Mouse (Mus musculus) hindbrain, embryonic 12.5 days (tissue): ENCODE results near the gene Gcgr. TPM values are rescaled to one million over a fixed set of nuclear protein-coding genes. Genes with fewer than 3 reads are reported as not detected.

ENCODE experiments used
- ATAC-seq: fragments of 200-750 bp; cut with Nextera tagmentation; 2 replicates; pipeline ENCODE4 v1.8.0; 2017; ENCODE audit warnings: moderate TSS enrichment; ENCODE audit not compliant: low FRiP score
- H3K27ac ChIP-seq: fragments of 300-500 bp; sonication (generic); 2 replicates; pipeline ENCODE4 v1.5.1; 2016; ENCODE audit warnings: mild to moderate bottlenecking
- H3K27me3 ChIP-seq: fragments of 300-500 bp; sonication (generic); 2 replicates; pipeline ENCODE4 v1.6.1; 2016; ENCODE audit warnings: mild to moderate bottlenecking
- H3K36me3 ChIP-seq: fragments of 300-500 bp; sonication (generic); 2 replicates; pipeline ENCODE4 v1.6.1; 2016; ENCODE audit warnings: mild to moderate bottlenecking
- H3K4me1 ChIP-seq: fragments of 300-500 bp; sonication (generic); 2 replicates; pipeline ENCODE4 v1.6.1; 2016
- H3K4me2 ChIP-seq: fragments of 300-500 bp; sonication (generic); replicated peaks from 2 replicates; pipeline ENCODE4 v1.6.1; 2016; ENCODE audit warnings: mild to moderate bottlenecking
- H3K4me3 ChIP-seq: fragments of 300-500 bp; sonication (generic); 2 replicates; pipeline ENCODE4 v1.5.1; 2016; ENCODE audit warnings: mild to moderate bottlenecking
- H3K9ac ChIP-seq: fragments of 300-500 bp; sonication (generic); 2 replicates; pipeline ENCODE4 v1.6.1; 2016; ENCODE audit warnings: mild to moderate bottlenecking, moderate library complexity
- H3K9me3 ChIP-seq: fragments of 300-500 bp; sonication (generic); replicated peaks from 2 replicates; pipeline ENCODE4 v1.6.1; 2016; ENCODE audit warnings: mild to moderate bottlenecking
- WGBS: fragments of 180-500 bp; shearing (Covaris S2); methylation state at CpG from one replicate; pipeline ENCODE4 v1.1.7; 2016; 5-methylcytosine and 5-hydroxymethylcytosine counted together
- polyA plus RNA-seq: library from polyadenylated mRNA; unstranded; fragments of >200 nt; fragmentation: Nextera tagmentation; extraction: Ambion mirVana; gene quantifications from 2 replicates; pipeline ENCODE4 v1.2.1, GENCODE M21; 2016

The Gcgr gene
- polyA plus RNA-seq, 1 experiment from 2014 or later: 0.54 TPM

- WGBS: 86% methylated on average over 8 of the region's 8 CpGs
- H3K9ac ChIP-seq: no peak overlapping the region
- peaks cover 3% of the 10 kb centered on the region; the same call in 1 of the 2 replicates for H3K4me1 ChIP-seq
- no peaks in the 10 kb centered on the region for H3K9me3 ChIP-seq
- H3K36me3 ChIP-seq: no peaks in the 10 kb centered on the region
- H3K4me2 ChIP-seq: no peak overlapping the region
- H3K27me3 ChIP-seq: peaks cover 2% of the 10 kb centered on the region
- H3K27ac ChIP-seq: no peak overlapping the region
- no peak overlapping the region for H3K4me3 ChIP-seq
- ATAC-seq: no peak
These were observed 7.9 kb upstream of the Gcgr start for GRCm38 (mm10) chr11:120522581-120522980.

- Histone ChIP-seq H3K27ac (no peak overlapping the region), H3K9ac (no peak overlapping the region), H3K27me3 (peaks cover 36% of the 10 kb centered on the region), H3K4me1 (peaks cover 7% of the 10 kb centered on the region), H3K4me2 (no peak overlapping the region), H3K4me3 (no peak overlapping the region), H3K36me3 (no peaks in the 10 kb centered on the region), H3K9me3 (no peaks in the 10 kb centered on the region)
- no peak for ATAC-seq
- 72% methylated on average over 2 of the region's 2 CpGs for WGBS
These were observed 4.5 kb upstream of the Gcgr start for GRCm38 (mm10) chr11:120525959-120526358.

GRCm38 (mm10) chr11:120527690-120528354 is 2.7 kb upstream of the Gcgr start:
- no peak for ATAC-seq
- Histone ChIP-seq H3K9ac (no peak overlapping the region), H3K9me3 (no peaks in the 10 kb centered on the region), H3K36me3 (no peaks in the 10 kb centered on the region), H3K27ac (no peak overlapping the region), H3K27me3 (peaks cover 55% of the 10 kb centered on the region), H3K4me2 (no peak overlapping the region), H3K4me3 (no peak overlapping the region), H3K4me1 (peaks cover 9% of the 10 kb centered on the region)
- 80% methylated on average over 9 of the region's 9 CpGs for WGBS

- H3K27me3 ChIP-seq: peaks cover 62% of the 10 kb centered on the region
- peaks cover 9% of the 10 kb centered on the region for H3K4me1 ChIP-seq
- no peak for ATAC-seq
- H3K27ac ChIP-seq: no peak overlapping the region
- no peaks in the 10 kb centered on the region for H3K36me3 ChIP-seq
- H3K4me2 ChIP-seq: no peak overlapping the region
- H3K9ac ChIP-seq: no peak overlapping the region
- WGBS: 43% methylated on average over 4 of the region's 4 CpGs
- no peak overlapping the region for H3K4me3 ChIP-seq
- no peaks in the 10 kb centered on the region for H3K9me3 ChIP-seq
These were observed 1.6 kb upstream of the Gcgr start for GRCm38 (mm10) chr11:120528903-120529302.

GRCm38 (mm10) chr11:120531646-120532045 is 1.1 kb downstream of the Gcgr start:
- Histone ChIP-seq H3K27ac (no peak overlapping the region), H3K9me3 (no peaks in the 10 kb centered on the region), H3K9ac (no peak overlapping the region), H3K36me3 (no peaks in the 10 kb centered on the region), H3K27me3 (peaks cover 73% of the 10 kb centered on the region), H3K4me3 (no peak overlapping the region), H3K4me2 (peak overlapping the region; percentile 62; the same call in 1 of the 2 replicates), H3K4me1 (peaks cover 9% of the 10 kb centered on the region)
- ATAC-seq: no peak
- WGBS: 26% methylated on average over 9 of the region's 9 CpGs

- H3K4me1 ChIP-seq: peaks cover 18% of the 10 kb centered on the region
- H3K27me3 ChIP-seq: peaks cover 55% of the 10 kb centered on the region
- WGBS: 81% methylated on average over 8 of the region's 8 CpGs
- no peaks in the 10 kb centered on the region for H3K36me3 ChIP-seq
- H3K27ac ChIP-seq: no peak overlapping the region
- H3K9me3 ChIP-seq: no peaks in the 10 kb centered on the region
- H3K4me3 ChIP-seq: no peak overlapping the region
- no peak overlapping the region for H3K9ac ChIP-seq
- no peak overlapping the region for H3K4me2 ChIP-seq
- no peak for ATAC-seq
These were observed 3.6 kb downstream of the Gcgr start for GRCm38 (mm10) chr11:120534093-120534492.

GRCm38 (mm10) chr11:120535145-120535544 is 4.6 kb downstream of the Gcgr start:
- 82% methylated on average over 3 of the region's 3 CpGs for WGBS
- no peaks in the 10 kb centered on the region for H3K36me3 ChIP-seq
- ATAC-seq: no peak
- no peaks in the 10 kb centered on the region for H3K9me3 ChIP-seq
- H3K27me3 ChIP-seq: peaks cover 45% of the 10 kb centered on the region
- no peak overlapping the region for H3K9ac ChIP-seq
- no peak overlapping the region for H3K27ac ChIP-seq
- no peak overlapping the region for H3K4me3 ChIP-seq
- H3K4me1 ChIP-seq: peaks cover 28% of the 10 kb centered on the region
- H3K4me2 ChIP-seq: no peak overlapping the region

- no peak for ATAC-seq
- no peak overlapping the region for H3K9ac ChIP-seq
- peaks cover 38% of the 10 kb centered on the region for H3K27me3 ChIP-seq
- WGBS: 80% methylated on average over 3 of the region's 3 CpGs
- H3K36me3 ChIP-seq: no peaks in the 10 kb centered on the region
- no peak overlapping the region for H3K27ac ChIP-seq
- no peaks in the 10 kb centered on the region for H3K9me3 ChIP-seq
- H3K4me2 ChIP-seq: no peak overlapping the region
- peaks cover 23% of the 10 kb centered on the region for H3K4me1 ChIP-seq
- H3K4me3 ChIP-seq: no peak overlapping the region
These were observed 5.3 kb downstream of the Gcgr start for GRCm38 (mm10) chr11:120535804-120536203.

GRCm38 (mm10) chr11:120538485-120538884 is 8.0 kb downstream of the Gcgr start:
- peaks cover 17% of the 10 kb centered on the region for H3K36me3 ChIP-seq
- peak overlapping the region; percentile 75 for H3K27ac ChIP-seq
- peaks cover 12% of the 10 kb centered on the region; the same call in 1 of the 2 replicates for H3K27me3 ChIP-seq
- no peak overlapping the region for H3K4me3 ChIP-seq
- peaks cover 19% of the 10 kb centered on the region for H3K4me1 ChIP-seq
- ATAC-seq: no peak
- H3K9ac ChIP-seq: 0 out of 2 replicates have a peak overlapping the region, but pooled peaks have one; percentile 4
- H3K9me3 ChIP-seq: no peaks in the 10 kb centered on the region
- WGBS: 78% methylated on average over 3 of the region's 3 CpGs
- no peak overlapping the region for H3K4me2 ChIP-seq

- Histone ChIP-seq H3K9me3 (no peaks in the 10 kb centered on the region), H3K4me3 (no peak overlapping the region), H3K27ac (peak overlapping the region; percentile 75), H3K9ac (0 out of 2 replicates have a peak overlapping the region, but pooled peaks have one; percentile 27), H3K4me2 (peak overlapping the region; percentile 14; the same call in 1 of the 2 replicates), H3K36me3 (peaks cover 21% of the 10 kb centered on the region), H3K27me3 (peaks cover 10% of the 10 kb centered on the region; the same call in 1 of the 2 replicates), H3K4me1 (peaks cover 19% of the 10 kb centered on the region)
- no peak; the same call in 1 of the 2 replicates for ATAC-seq
- WGBS: 50% methylated on average over 8 of the region's 8 CpGs
These were observed 8.4 kb downstream of the Gcgr start for GRCm38 (mm10) chr11:120538955-120539284.

- Histone ChIP-seq H3K27ac (peak overlapping the region; percentile 75), H3K27me3 (peaks cover 5% of the 10 kb centered on the region; the same call in 1 of the 2 replicates), H3K36me3 (peaks cover 26% of the 10 kb centered on the region), H3K9ac (peak overlapping the region; percentile 36; the same call in 1 of the 2 replicates), H3K4me1 (peaks cover 19% of the 10 kb centered on the region), H3K4me3 (no peak overlapping the region), H3K4me2 (peak overlapping the region; percentile 14; the same call in 1 of the 2 replicates), H3K9me3 (no peaks in the 10 kb centered on the region)
- WGBS: 25% methylated on average over 10 of the region's 10 CpGs
- peak; percentile 62 for ATAC-seq
These were observed 9.0 kb downstream of the Gcgr start for GRCm38 (mm10) chr11:120539285-120540014.

- Histone ChIP-seq H3K9me3 (no peaks in the 10 kb centered on the region), H3K4me1 (peaks cover 19% of the 10 kb centered on the region), H3K4me2 (no peak overlapping the region), H3K4me3 (no peak overlapping the region), H3K27me3 (no peaks in the 10 kb centered on the region), H3K27ac (no peak overlapping the region), H3K36me3 (peaks cover 32% of the 10 kb centered on the region), H3K9ac (no peak overlapping the region)
- WGBS: 47% methylated on average over 4 of the region's 4 CpGs
- no peak for ATAC-seq
These were observed 11.4 kb downstream of the Gcgr start for GRCm38 (mm10) chr11:120541907-120542306.
